Mouse (Mus musculus): Measurements from ENCODE around the gene Nkg7. TPM values are rescaled to one million over a fixed set of nuclear protein-coding genes. Genes with fewer than 3 reads are reported as not detected.

Nkg7 gene
- total RNA-seq, 1 experiment = 0.62 TPM

DNA sequence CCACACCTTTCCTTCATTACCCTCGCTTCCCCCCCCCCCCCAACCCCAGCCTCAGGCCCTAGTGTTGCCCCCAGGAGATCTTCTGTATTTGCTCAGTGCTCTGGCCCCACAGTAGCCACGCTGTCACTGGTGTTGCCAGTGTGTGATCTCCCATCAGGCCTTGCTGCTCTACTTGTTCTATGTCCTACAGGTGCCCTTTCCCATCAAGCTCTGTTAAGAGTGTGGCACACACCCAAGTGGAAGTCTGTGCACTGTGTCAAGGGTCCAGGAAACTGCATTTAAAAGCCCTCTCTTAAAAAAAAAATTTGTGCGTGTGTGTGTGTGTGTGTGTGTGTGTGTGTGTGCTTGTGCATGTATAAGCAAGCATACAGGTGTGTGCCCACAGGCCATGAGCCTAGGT, 11.4 kb downstream of the Nkg7 start:
- Histone ChIP-seq H3K9ac (ENCODE audit: insufficient read depth, low read depth, low read length, poor library complexity, severe bottlenecking) (no peak overlapping the region), H3K36me3 (ENCODE audit: control insufficient read depth, insufficient read depth, low read length, poor library complexity, severe bottlenecking) (no peaks in the 10 kb centered on the region), H3K27ac (ENCODE audit: insufficient read depth, low read depth, low read length, poor library complexity, severe bottlenecking) (no peak overlapping the region), H3K4me3 (ENCODE audit: insufficient read depth in 1 of 2, low read depth in 1 of 2, low read length in 2 of 2, poor library complexity in 1 of 2, severe bottlenecking in 1 of 2) (no peak overlapping the region), H3K9me3 (ENCODE audit: control insufficient read depth, insufficient read depth, low read depth, low read length) (no peaks in the 10 kb centered on the region), H3K4me1 (ENCODE audit: control insufficient read depth in 2 of 2, insufficient read depth in 2 of 2, low read length in 2 of 2, poor library complexity in 1 of 2) (peaks cover 0 to 2% of the 10 kb centered on the region in 2 experiments; a peak in 2 of 4 replicates)
- in situ Hi-C loops (cut with MboI; ENCODE audit: low sequenced_read_pairs in 2 of 2, unreplicated experiment in 2 of 2) = no loop called here
- TF ChIP-seq CHD2 (IDR thresholded peaks at IDR 0.05; ENCODE audit: low read depth, low read length) = no peak
- no peak for TF ChIP-seq ZC3H11A (IDR thresholded peaks at IDR 0.05; ENCODE audit: borderline replicate concordance, low read depth, low read length)
- TF ChIP-seq MAFK (IDR thresholded peaks at IDR 0.05; ENCODE audit: insufficient read depth, low read depth, low read length) = no peak
- TF ChIP-seq ZNF384 (IDR thresholded peaks at IDR 0.05; ENCODE audit: low read depth, low read length) = no peak
- no peak for TF ChIP-seq HCFC1 (IDR thresholded peaks at IDR 0.05; ENCODE audit: borderline replicate concordance, insufficient read depth, low read length)
- DNase-seq (ENCODE audit: low read depth, low spot score) = no peak

DNA sequence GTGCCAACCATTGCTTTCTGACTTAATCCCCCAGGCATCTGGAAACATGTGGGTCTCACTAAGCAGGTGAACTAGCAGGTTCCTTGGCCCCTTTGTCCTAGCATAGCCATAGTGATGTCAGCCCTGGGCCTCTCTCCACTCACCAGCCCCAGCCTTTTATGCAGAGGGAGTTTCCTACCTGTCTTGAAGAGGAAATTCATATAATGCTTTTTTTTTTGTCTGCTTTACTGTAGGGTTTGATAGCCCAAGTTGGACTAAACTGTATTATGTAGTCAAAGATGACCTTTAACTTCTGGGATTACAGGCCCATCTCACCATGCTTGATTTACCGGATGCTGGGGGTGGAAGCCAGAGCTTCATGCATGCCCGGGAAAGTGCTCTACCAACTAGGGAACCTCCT, 12.9 kb downstream of the Nkg7 start:
- no peak for DNase-seq (ENCODE audit: low read depth, low spot score)
- Histone ChIP-seq H3K4me3 (ENCODE audit: insufficient read depth in 1 of 2, low read depth in 1 of 2, low read length in 2 of 2, poor library complexity in 1 of 2, severe bottlenecking in 1 of 2) (no peak overlapping the region), H3K9me3 (ENCODE audit: control insufficient read depth, insufficient read depth, low read depth, low read length) (no peaks in the 10 kb centered on the region), H3K4me1 (ENCODE audit: control insufficient read depth in 2 of 2, insufficient read depth in 2 of 2, low read length in 2 of 2, poor library complexity in 1 of 2) (peaks cover 0 to 2% of the 10 kb centered on the region in 2 experiments; a peak in 2 of 4 replicates), H3K27ac (ENCODE audit: insufficient read depth, low read depth, low read length, poor library complexity, severe bottlenecking) (no peak overlapping the region), H3K9ac (ENCODE audit: insufficient read depth, low read depth, low read length, poor library complexity, severe bottlenecking) (no peak overlapping the region), H3K36me3 (ENCODE audit: control insufficient read depth, insufficient read depth, low read length, poor library complexity, severe bottlenecking) (peaks cover 8% of the 10 kb centered on the region; the same call in 1 of the 2 replicates)
- in situ Hi-C loops (cut with MboI; ENCODE audit: low sequenced_read_pairs in 2 of 2, unreplicated experiment in 2 of 2) = no loop called here
- TF ChIP-seq HCFC1 (IDR thresholded peaks at IDR 0.05; ENCODE audit: borderline replicate concordance, insufficient read depth, low read length) = no peak
- no peak for TF ChIP-seq ZC3H11A (IDR thresholded peaks at IDR 0.05; ENCODE audit: borderline replicate concordance, low read depth, low read length)
- TF ChIP-seq ZNF384 (IDR thresholded peaks at IDR 0.05; ENCODE audit: low read depth, low read length) = no peak
- TF ChIP-seq MAFK (IDR thresholded peaks at IDR 0.05; ENCODE audit: insufficient read depth, low read depth, low read length) = no peak
- TF ChIP-seq CHD2 (IDR thresholded peaks at IDR 0.05; ENCODE audit: low read depth, low read length) = no peak

DNA sequence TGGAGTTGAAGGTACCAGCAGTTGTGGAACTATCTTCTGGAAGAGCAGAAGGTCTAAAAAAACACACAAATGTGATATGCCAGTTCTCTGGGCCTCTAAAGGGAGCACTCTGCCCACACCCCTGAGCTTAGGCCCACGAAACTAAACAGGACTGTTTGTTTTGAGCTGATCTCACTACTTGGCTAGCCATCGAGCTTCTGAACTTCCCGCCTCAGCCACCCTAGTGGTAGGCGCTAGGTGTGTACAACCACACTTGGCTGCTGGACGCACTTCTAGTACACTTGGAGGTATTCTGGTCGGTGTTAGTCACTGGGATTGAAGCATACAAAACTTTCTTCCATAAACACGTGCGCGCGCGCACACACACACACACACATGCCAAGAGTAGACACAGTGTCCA, 14.9 kb downstream of the Nkg7 start:
- H3K4me1 ChIP-seq (ENCODE audit: control insufficient read depth in 2 of 2, insufficient read depth in 2 of 2, low read length in 2 of 2, poor library complexity in 1 of 2) = peaks cover 0 to 2% of the 10 kb centered on the region in 2 experiments; a peak in 2 of 4 replicates
- no peak overlapping the region for H3K4me3 ChIP-seq (ENCODE audit: insufficient read depth in 1 of 2, low read depth in 1 of 2, low read length in 2 of 2, poor library complexity in 1 of 2, severe bottlenecking in 1 of 2)
- no peak overlapping the region for H3K27ac ChIP-seq (ENCODE audit: insufficient read depth, low read depth, low read length, poor library complexity, severe bottlenecking)
- no peak overlapping the region for H3K9ac ChIP-seq (ENCODE audit: insufficient read depth, low read depth, low read length, poor library complexity, severe bottlenecking)
- TF ChIP-seq ZC3H11A (IDR thresholded peaks at IDR 0.05; ENCODE audit: borderline replicate concordance, low read depth, low read length) = no peak
- TF ChIP-seq CHD2 (IDR thresholded peaks at IDR 0.05; ENCODE audit: low read depth, low read length) = no peak
- no peak for TF ChIP-seq HCFC1 (IDR thresholded peaks at IDR 0.05; ENCODE audit: borderline replicate concordance, insufficient read depth, low read length)
- TF ChIP-seq ZNF384 (IDR thresholded peaks at IDR 0.05; ENCODE audit: low read depth, low read length) = no peak
- TF ChIP-seq MAFK (IDR thresholded peaks at IDR 0.05; ENCODE audit: insufficient read depth, low read depth, low read length) = no peak
- no peak for DNase-seq (ENCODE audit: low read depth, low spot score)
- in situ Hi-C loops (cut with MboI; ENCODE audit: low sequenced_read_pairs in 2 of 2, unreplicated experiment in 2 of 2) = no loop called here
- no peaks in the 10 kb centered on the region; the same call in 1 of the 2 replicates for H3K9me3 ChIP-seq (ENCODE audit: control insufficient read depth, insufficient read depth, low read depth, low read length)
- H3K36me3 ChIP-seq (ENCODE audit: control insufficient read depth, insufficient read depth, low read length, poor library complexity, severe bottlenecking) = peaks cover 23% of the 10 kb centered on the region; the same call in 1 of the 2 replicates

DNA sequence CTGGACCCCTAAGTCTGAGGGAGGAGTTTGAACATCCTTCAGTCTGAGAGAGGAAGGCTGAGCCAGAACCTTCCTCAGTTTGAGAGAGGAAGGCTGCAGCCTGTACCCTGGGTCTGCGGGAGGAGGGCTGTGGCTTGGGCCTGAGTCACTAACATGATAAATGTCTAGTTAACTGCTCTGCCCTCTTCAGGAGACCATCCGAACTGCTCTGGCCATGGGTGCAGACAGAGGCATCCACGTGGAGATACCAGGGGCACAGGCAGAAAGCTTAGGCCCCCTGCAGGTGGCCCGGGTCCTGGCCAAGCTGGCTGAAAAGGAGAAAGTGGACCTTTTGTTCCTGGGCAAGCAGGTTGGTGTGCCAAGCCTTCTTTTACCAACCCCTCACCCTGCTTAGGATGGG, 15.7 kb downstream of the Nkg7 start:
- Histone ChIP-seq H3K9ac (ENCODE audit: insufficient read depth, low read depth, low read length, poor library complexity, severe bottlenecking) (no peak overlapping the region), H3K4me3 (ENCODE audit: insufficient read depth in 1 of 2, low read depth in 1 of 2, low read length in 2 of 2, poor library complexity in 1 of 2, severe bottlenecking in 1 of 2) (no peak overlapping the region), H3K4me1 (ENCODE audit: control insufficient read depth in 2 of 2, insufficient read depth in 2 of 2, low read length in 2 of 2, poor library complexity in 1 of 2) (peaks cover 0 to 2% of the 10 kb centered on the region in 2 experiments; a peak in 2 of 4 replicates), H3K9me3 (ENCODE audit: control insufficient read depth, insufficient read depth, low read depth, low read length) (no peaks in the 10 kb centered on the region; the same call in 1 of the 2 replicates), H3K36me3 (ENCODE audit: control insufficient read depth, insufficient read depth, low read length, poor library complexity, severe bottlenecking) (peaks cover 31% of the 10 kb centered on the region; the same call in 1 of the 2 replicates), H3K27ac (ENCODE audit: insufficient read depth, low read depth, low read length, poor library complexity, severe bottlenecking) (no peak overlapping the region)
- in situ Hi-C loops (cut with MboI; ENCODE audit: low sequenced_read_pairs in 2 of 2, unreplicated experiment in 2 of 2) = no loop called here
- DNase-seq (ENCODE audit: low read depth, low spot score) = peak; percentile 47
- no peak for TF ChIP-seq CHD2 (IDR thresholded peaks at IDR 0.05; ENCODE audit: low read depth, low read length)
- TF ChIP-seq ZC3H11A (IDR thresholded peaks at IDR 0.05; ENCODE audit: borderline replicate concordance, low read depth, low read length) = no peak
- TF ChIP-seq MAFK (IDR thresholded peaks at IDR 0.05; ENCODE audit: insufficient read depth, low read depth, low read length) = no peak
- TF ChIP-seq ZNF384 (IDR thresholded peaks at IDR 0.05; ENCODE audit: low read depth, low read length) = no peak
- no peak for TF ChIP-seq HCFC1 (IDR thresholded peaks at IDR 0.05; ENCODE audit: borderline replicate concordance, insufficient read depth, low read length)
